Mouse (Mus musculus): ENCODE results near the gene E330034G19Rik.

DNA sequence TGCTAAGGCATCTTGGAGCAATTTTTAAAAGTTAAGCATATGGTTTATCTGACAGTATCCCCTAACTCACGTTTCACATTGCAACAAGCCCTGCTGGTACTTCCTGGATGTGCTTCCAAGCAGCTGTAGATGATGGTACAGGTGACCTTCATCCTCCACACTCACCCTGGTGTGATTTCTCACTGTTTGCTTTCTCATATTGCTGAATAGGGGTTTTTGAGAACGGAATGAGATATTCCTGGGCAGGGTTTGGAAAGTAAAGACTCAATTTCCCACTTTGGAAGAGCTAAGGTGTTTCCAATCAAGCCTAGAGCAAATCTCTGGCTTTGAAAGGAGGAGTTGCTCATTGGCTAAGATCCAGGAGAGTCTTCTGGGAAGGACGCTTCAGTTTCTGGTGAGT lies at the start of gene E330034G19Rik:
- TF ChIP-seq CTCF (IDR thresholded peaks at IDR 0.05; ENCODE audit: low read depth) (no peak), EP300 (IDR thresholded peaks at IDR 0.05; ENCODE audit: low read depth) (no peak)
